Mouse (Mus musculus) intestine, embryonic 14.5 days (tissue): ENCODE measurements at regions not wholly inside any gene's neighbourhood (a gene's known extent, or its start where the extent isn't known, plus 50 kb on each side); places are given as distances from the start of the nearest gene placed in this dataset.

Experiments
- ATAC-seq: fragments of 200-750 bp; cut with Nextera tagmentation; replicated peaks from 2 replicates; pipeline ENCODE4 v1.8.0; 2017; ENCODE audit warnings: low read depth, moderate number of reproducible peaks, moderate TSS enrichment, moderate library complexity; ENCODE audit not compliant: low FRiP score, low TSS enrichment
- DNase-seq: peaks from one replicate; pipeline ENCODE4 v3.0.0-alpha.2; 2018; ENCODE audit warnings: low spot score
- H3K27ac ChIP-seq: fragments of 300-500 bp; sonication (generic); 2 replicates; pipeline ENCODE4 v1.5.1; 2014; ENCODE audit warnings: low read depth, mild to moderate bottlenecking, control low read depth
- H3K27me3 ChIP-seq: fragments of 300-500 bp; sonication (generic); replicated peaks from 2 replicates; pipeline ENCODE4 v1.6.1; 2014; ENCODE audit warnings: low read length, control low read depth; ENCODE audit not compliant: control insufficient read depth, insufficient read depth
- H3K36me3 ChIP-seq: fragments of 300-500 bp; sonication (generic); 2 replicates; pipeline ENCODE4 v1.6.1; 2014; ENCODE audit warnings: low read length, control low read depth; ENCODE audit not compliant: control insufficient read depth, insufficient read depth
- H3K4me1 ChIP-seq: fragments of 300-500 bp; sonication (generic); replicated peaks from 2 replicates; pipeline ENCODE4 v1.6.1; 2014; ENCODE audit warnings: low read length, control low read depth, mixed read lengths; ENCODE audit not compliant: control insufficient read depth, insufficient read depth
- H3K4me2 ChIP-seq: fragments of 300-500 bp; sonication (generic); 2 replicates; pipeline ENCODE4 v1.6.1; 2014; ENCODE audit warnings: low read length
- H3K4me3 ChIP-seq: fragments of 300-500 bp; sonication (generic); 2 replicates; pipeline ENCODE4 v1.5.1; 2014; ENCODE audit warnings: low read depth, low read length, control low read depth, mixed read lengths
- H3K9ac ChIP-seq: fragments of 300-500 bp; sonication (generic); 2 replicates; pipeline ENCODE4 v1.6.1; 2014; ENCODE audit warnings: mild to moderate bottlenecking, low read length
- H3K9me3 ChIP-seq: fragments of 300-500 bp; sonication (generic); 2 replicates; pipeline ENCODE4 v1.6.1; 2016; ENCODE audit warnings: low read length, control low read depth; ENCODE audit not compliant: control insufficient read depth
- WGBS: fragments of 180-500 bp; shearing (Covaris S2); extraction: QIAGEN DNeasy Blood & Tissue Kit; methylation state at CpG from one replicate; pipeline ENCODE4 v1.1.7; 2014; 5-methylcytosine and 5-hydroxymethylcytosine counted together

GRCm38 (mm10) chr4:47608673-47609072, 134.2 kb downstream of the Sec61b start:
- DNase-seq (no peak), ATAC-seq (no peak)
- H3K4me2 ChIP-seq: no peak overlapping the region

GRCm38 (mm10) chr4:47610913-47611312, 136.5 kb downstream of the Sec61b start:
- Histone ChIP-seq H3K27ac (no peak overlapping the region), H3K4me3 (no peak overlapping the region), H3K27me3 (no peaks in the 10 kb centered on the region), H3K36me3 (no peaks in the 10 kb centered on the region), H3K9me3 (no peaks in the 10 kb centered on the region), H3K4me1 (no peaks in the 10 kb centered on the region), H3K4me2 (no peak overlapping the region), H3K9ac (no peak overlapping the region)
- 57% methylated on average over 5 of the region's 5 CpGs for WGBS
- DNase-seq (no peak), ATAC-seq (no peak)

More at GRCm38 (mm10) chr4:47608673-47609072, 134.2 kb downstream of the Sec61b start:
- 64% methylated on average over 5 of the region's 5 CpGs for WGBS
- no peaks in the 10 kb centered on the region for H3K9me3 ChIP-seq
- H3K27ac ChIP-seq: no peak overlapping the region
- no peaks in the 10 kb centered on the region for H3K36me3 ChIP-seq
- H3K4me3 ChIP-seq: no peak overlapping the region
- no peaks in the 10 kb centered on the region for H3K4me1 ChIP-seq
- H3K9ac ChIP-seq: no peak overlapping the region
- no peaks in the 10 kb centered on the region for H3K27me3 ChIP-seq

GRCm38 (mm10) chr4:47616525-47616924, 142.1 kb downstream of the Sec61b start:
- 81% methylated on average over 3 of the region's 3 CpGs for WGBS
- Histone ChIP-seq H3K9me3 (no peaks in the 10 kb centered on the region), H3K27me3 (no peaks in the 10 kb centered on the region), H3K4me2 (no peak overlapping the region), H3K36me3 (no peaks in the 10 kb centered on the region), H3K9ac (no peak overlapping the region), H3K4me1 (no peaks in the 10 kb centered on the region), H3K4me3 (no peak overlapping the region), H3K27ac (no peak overlapping the region)
- no peak for DNase-seq
- no peak for ATAC-seq

- H3K36me3 ChIP-seq: no peaks in the 10 kb centered on the region
Measured at GRCm38 (mm10) chr4:47620700-47621099, 146.2 kb downstream of the Sec61b start.

GRCm38 (mm10) chr4:47622851-47623743, 148.6 kb downstream of the Sec61b start:
- no peaks in the 10 kb centered on the region for H3K4me1 ChIP-seq
- 90% methylated on average over 13 of the region's 13 CpGs for WGBS
- no peak for ATAC-seq

More at GRCm38 (mm10) chr4:47620700-47621099, 146.2 kb downstream of the Sec61b start:
- ATAC-seq: no peak
- 77% methylated on average over 3 of the region's 3 CpGs for WGBS
- no peaks in the 10 kb centered on the region for H3K4me1 ChIP-seq
- no peak overlapping the region for H3K4me3 ChIP-seq
- H3K9me3 ChIP-seq: no peaks in the 10 kb centered on the region
- no peak overlapping the region for H3K27ac ChIP-seq
- DNase-seq: no peak
- no peaks in the 10 kb centered on the region for H3K27me3 ChIP-seq
- no peak overlapping the region for H3K9ac ChIP-seq
- no peak overlapping the region for H3K4me2 ChIP-seq

GRCm38 (mm10) chr4:47630006-47630405, 155.5 kb downstream of the Sec61b start:
- Histone ChIP-seq H3K4me2 (no peak overlapping the region), H3K4me3 (no peak overlapping the region), H3K9ac (no peak overlapping the region), H3K9me3 (no peaks in the 10 kb centered on the region), H3K27ac (no peak overlapping the region), H3K4me1 (no peaks in the 10 kb centered on the region), H3K27me3 (no peaks in the 10 kb centered on the region), H3K36me3 (no peaks in the 10 kb centered on the region)
- whole genome bisulfite sequencing: 54% methylated on average over 8 of the region's 8 CpGs
- DNase-seq (no peak), ATAC-seq (no peak)

More at GRCm38 (mm10) chr4:47622851-47623743, 148.6 kb downstream of the Sec61b start:
- H3K4me3 ChIP-seq: no peak overlapping the region
- no peak for DNase-seq
- no peaks in the 10 kb centered on the region for H3K9me3 ChIP-seq
- H3K27me3 ChIP-seq: no peaks in the 10 kb centered on the region
- H3K36me3 ChIP-seq: no peaks in the 10 kb centered on the region
- H3K4me2 ChIP-seq: no peak overlapping the region
- no peak overlapping the region for H3K27ac ChIP-seq
- H3K9ac ChIP-seq: no peak overlapping the region

GRCm38 (mm10) chr4:47630427-47630826, 156.0 kb downstream of the Sec61b start:
- no peak overlapping the region for H3K27ac ChIP-seq
- H3K4me1 ChIP-seq: no peaks in the 10 kb centered on the region
- WGBS: 72% methylated on average over 1 of the region's 1 CpGs
- H3K27me3 ChIP-seq: no peaks in the 10 kb centered on the region
- DNase-seq (no peak), ATAC-seq (no peak)
- no peaks in the 10 kb centered on the region for H3K36me3 ChIP-seq
- no peak overlapping the region for H3K4me3 ChIP-seq
- no peaks in the 10 kb centered on the region for H3K9me3 ChIP-seq
- no peak overlapping the region for H3K4me2 ChIP-seq
- H3K9ac ChIP-seq: no peak overlapping the region

GRCm38 (mm10) chr4:47638876-47639494, 164.5 kb downstream of the Sec61b start:
- no peak overlapping the region for H3K4me2 ChIP-seq
- ATAC-seq: no peak
- H3K4me3 ChIP-seq: no peak overlapping the region
- H3K27me3 ChIP-seq: no peaks in the 10 kb centered on the region
- no peak for DNase-seq
- H3K9me3 ChIP-seq: no peaks in the 10 kb centered on the region
- H3K9ac ChIP-seq: no peak overlapping the region
- H3K27ac ChIP-seq: no peak overlapping the region
- WGBS: 68% methylated on average over 10 of the region's 10 CpGs
- no peaks in the 10 kb centered on the region for H3K36me3 ChIP-seq
- H3K4me1 ChIP-seq: no peaks in the 10 kb centered on the region
